Mouse (Mus musculus): Measurements from ENCODE around the gene 1700092M07Rik. TPM values are rescaled to one million over a fixed set of nuclear protein-coding genes. Genes with fewer than 3 reads are reported as not detected.
"Not testable (repeated sequence)": the region's sequence is repeated elsewhere in the genome, so short reads cannot be mapped to it uniquely, and the experiment has no call there.

1700092M07Rik gene
- polyA plus RNA-seq, 1 experiment from 2014 or later, result 2.8 TPM

DNA sequence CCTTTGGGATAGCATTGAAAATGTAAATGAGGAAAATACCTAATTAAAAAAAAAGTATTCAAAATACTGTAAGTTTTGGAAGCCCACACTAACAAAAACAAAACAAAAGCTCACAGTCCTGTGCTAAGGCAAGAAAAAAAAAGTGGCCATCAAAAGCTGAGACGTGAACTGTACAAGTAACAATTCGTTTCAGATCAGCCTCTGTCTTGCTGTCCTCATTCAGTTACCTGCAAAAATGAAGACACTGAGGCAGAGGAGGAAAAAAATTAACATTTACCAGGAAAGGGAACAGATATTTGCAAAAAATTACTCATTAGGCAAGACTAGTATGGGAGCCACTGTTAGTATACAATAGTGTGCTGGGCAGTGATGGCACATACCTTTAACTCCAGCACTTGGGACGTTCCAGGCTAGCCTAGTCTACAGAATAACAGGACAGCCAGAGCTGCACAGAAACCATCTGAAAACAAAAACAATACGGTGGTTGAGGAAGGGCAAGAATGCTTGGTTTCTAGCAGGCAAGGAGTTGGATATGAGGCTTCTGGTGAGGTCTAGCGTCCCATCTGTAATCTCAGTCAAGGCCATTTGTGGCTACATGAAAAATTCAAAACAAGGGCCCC lies 12.9 kb upstream of the 1700092M07Rik start:
- H3K9me3 ChIP-seq (replicated peaks), result no peaks in the 10 kb centered on the region
- peaks cover 27% of the 10 kb centered on the region for H3K36me3 ChIP-seq
- no peaks in the 10 kb centered on the region for H3K27me3 ChIP-seq (replicated peaks)
- 22% methylated on average over 5 of the region's 5 CpGs for whole genome bisulfite sequencing
- H3K4me1 ChIP-seq (replicated peaks), result peaks cover 13% of the 10 kb centered on the region
- ATAC-seq (ENCODE audit: insufficient number of reproducible peaks, low FRiP score), result no peak
- H3K27ac ChIP-seq (ENCODE audit: poor library complexity, severe bottlenecking), result no peak overlapping the region
- H3K4me3 ChIP-seq, result no peak overlapping the region
- H3K4me2 ChIP-seq, result no peak overlapping the region
- no peak overlapping the region for H3K9ac ChIP-seq

DNA sequence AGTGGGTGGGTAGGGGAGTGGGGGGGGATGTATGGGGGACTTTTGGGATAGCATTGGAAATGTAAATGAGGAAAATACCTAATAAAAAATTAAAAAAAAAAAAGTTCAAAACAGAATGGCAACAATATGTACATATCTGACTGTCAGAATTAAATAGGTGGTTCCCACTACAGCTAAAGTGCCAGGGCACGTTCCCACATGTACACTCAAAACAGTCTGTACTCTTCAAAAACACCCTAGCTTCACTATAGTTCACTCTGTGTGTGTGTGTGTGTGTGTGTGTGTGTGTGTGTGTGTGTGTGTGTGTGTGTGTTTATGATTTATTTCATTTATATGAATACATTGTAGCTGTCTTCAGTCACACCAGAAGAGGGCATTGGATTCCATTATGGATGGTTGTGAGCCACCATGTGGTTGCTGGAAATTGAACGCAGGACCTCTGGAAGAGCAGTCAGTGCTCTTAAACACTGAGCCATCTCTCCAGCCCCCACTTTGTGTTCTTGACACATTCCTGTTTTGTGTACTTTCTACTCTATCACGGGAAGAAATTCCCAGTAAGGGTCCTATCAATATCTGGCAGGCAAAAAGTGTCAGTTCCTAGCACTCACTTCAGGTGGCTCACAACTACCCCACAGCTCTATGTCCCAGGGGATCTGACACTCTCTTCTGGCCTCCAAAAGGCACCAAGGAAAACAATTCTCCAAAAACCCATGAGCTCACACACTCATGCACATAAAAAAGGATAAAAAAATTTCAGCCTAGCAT lies 12.0 kb upstream of the 1700092M07Rik start:
- H3K4me1 ChIP-seq (replicated peaks), result peaks cover 13% of the 10 kb centered on the region
- not testable (repeated sequence) for H3K9me3 ChIP-seq (replicated peaks); ATAC-seq (ENCODE audit: insufficient number of reproducible peaks, low FRiP score); H3K27me3 ChIP-seq (replicated peaks); H3K27ac ChIP-seq (ENCODE audit: poor library complexity, severe bottlenecking); H3K4me3 ChIP-seq; H3K9ac ChIP-seq; H3K4me2 ChIP-seq
- 50% methylated on average over 3 of the region's 3 CpGs for WGBS
- peaks cover 27% of the 10 kb centered on the region for H3K36me3 ChIP-seq

GRCm38 (mm10) chr19:8734334-8734733 lies 6.2 kb upstream of the 1700092M07Rik start:
- H3K27ac ChIP-seq (ENCODE audit: poor library complexity, severe bottlenecking), result no peak overlapping the region
- ATAC-seq (ENCODE audit: insufficient number of reproducible peaks, low FRiP score), result no peak
- no peaks in the 10 kb centered on the region for H3K9me3 ChIP-seq (replicated peaks)
- H3K9ac ChIP-seq, result no peak overlapping the region
- 0 out of 2 replicates have a peak, but pooled peaks cover 8% of the 10 kb centered on the region for H3K4me1 ChIP-seq (replicated peaks)
- H3K27me3 ChIP-seq (replicated peaks), result no peaks in the 10 kb centered on the region
- H3K4me2 ChIP-seq, result no peak overlapping the region
- 40% methylated on average over 3 of the region's 3 CpGs for WGBS
- peaks cover 19% of the 10 kb centered on the region for H3K36me3 ChIP-seq
- no peak overlapping the region for H3K4me3 ChIP-seq

- H3K4me3 ChIP-seq, result peak within 1 kb of the TSS; percentile 87
- peak within 1 kb of the TSS; percentile 99 for H3K4me2 ChIP-seq
- H3K9me3 ChIP-seq (replicated peaks), result no peaks in the 10 kb centered on the region
- H3K9ac ChIP-seq, result peak within 1 kb of the TSS; percentile 77
- under 1% methylated on average over 32 of the region's 32 CpGs for WGBS
- H3K36me3 ChIP-seq, result peaks cover 31% of the 10 kb centered on the region
- peaks cover 10% of the 10 kb centered on the region for H3K4me1 ChIP-seq (replicated peaks)
- H3K27ac ChIP-seq (ENCODE audit: poor library complexity, severe bottlenecking), result no peak within 1 kb of the TSS; the same call in 1 of the 2 replicates
- no peaks in the 10 kb centered on the region for H3K27me3 ChIP-seq (replicated peaks)
- peak; percentile 90 for ATAC-seq (ENCODE audit: insufficient number of reproducible peaks, low FRiP score)
Observed at GRCm38 (mm10) chr19:8735389-8736159, 4.9 kb upstream of the 1700092M07Rik start, which contains the start of gene Wdr74. TSS of gene Wdr74 (plus strand) at chr19:8735827.

- peak overlapping the region; percentile 87 for H3K4me3 ChIP-seq
- peak overlapping the region; percentile 99 for H3K4me2 ChIP-seq
- H3K27me3 ChIP-seq (replicated peaks), result no peaks in the 10 kb centered on the region
- H3K9ac ChIP-seq, result peak overlapping the region; percentile 77
- H3K36me3 ChIP-seq, result peaks cover 32% of the 10 kb centered on the region
- peaks cover 14% of the 10 kb centered on the region for H3K4me1 ChIP-seq (replicated peaks)
- WGBS, result 2% methylated on average over 11 of the region's 11 CpGs
- no peaks in the 10 kb centered on the region for H3K9me3 ChIP-seq (replicated peaks)
- no peak; the same call in none of the 2 replicates for ATAC-seq (ENCODE audit: insufficient number of reproducible peaks, low FRiP score)
- H3K27ac ChIP-seq (ENCODE audit: poor library complexity, severe bottlenecking), result no peak overlapping the region; the same call in 1 of the 2 replicates
Observed at GRCm38 (mm10) chr19:8736160-8736467, 4.4 kb upstream of the 1700092M07Rik start.

DNA sequence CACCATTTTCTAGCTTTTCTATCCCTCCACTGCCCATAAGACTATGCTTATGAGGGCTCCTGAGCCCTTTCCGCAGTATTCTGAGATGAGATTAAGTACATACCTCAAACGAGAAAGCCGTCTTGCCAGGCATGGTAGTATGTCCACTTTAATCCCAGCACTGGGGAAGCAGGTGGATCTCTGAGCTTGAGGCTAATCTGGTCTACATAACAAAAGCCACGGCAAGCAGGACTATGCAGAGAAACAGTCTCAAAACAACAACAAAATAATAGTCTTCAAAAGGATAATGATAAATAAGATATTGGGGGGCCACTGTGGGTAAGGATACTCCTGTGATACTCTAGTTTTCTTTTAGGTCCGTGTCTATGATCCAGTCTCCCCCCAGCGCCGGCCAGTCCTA lies 1.6 kb upstream of the 1700092M07Rik start:
- H3K4me2 ChIP-seq, result no peak overlapping the region
- H3K4me1 ChIP-seq (replicated peaks), result peaks cover 26% of the 10 kb centered on the region
- H3K27ac ChIP-seq (ENCODE audit: poor library complexity, severe bottlenecking), result no peak overlapping the region
- H3K36me3 ChIP-seq, result peaks cover 45% of the 10 kb centered on the region
- WGBS, result 88% methylated on average over 7 of the region's 7 CpGs
- no peak for ATAC-seq (ENCODE audit: insufficient number of reproducible peaks, low FRiP score)
- H3K27me3 ChIP-seq (replicated peaks), result no peaks in the 10 kb centered on the region
- H3K9ac ChIP-seq, result no peak overlapping the region
- H3K4me3 ChIP-seq, result no peak overlapping the region
- no peaks in the 10 kb centered on the region for H3K9me3 ChIP-seq (replicated peaks)

- Histone ChIP-seq H3K27ac (ENCODE audit: poor library complexity, severe bottlenecking) (no peak overlapping the region), H3K9ac (no peak overlapping the region), H3K27me3 (replicated peaks) (no peaks in the 10 kb centered on the region), H3K4me2 (no peak overlapping the region), H3K36me3 (peaks cover 51% of the 10 kb centered on the region), H3K4me1 (replicated peaks) (peaks cover 26% of the 10 kb centered on the region), H3K4me3 (no peak overlapping the region), H3K9me3 (replicated peaks) (no peaks in the 10 kb centered on the region)
- WGBS, result 90% methylated on average over 6 of the region's 6 CpGs
- no peak for ATAC-seq (ENCODE audit: insufficient number of reproducible peaks, low FRiP score)
Observed at GRCm38 (mm10) chr19:8739646-8740045, 872 bp upstream of the 1700092M07Rik start.

- Histone ChIP-seq H3K27ac (ENCODE audit: poor library complexity, severe bottlenecking) (peak within 1 kb of the TSS; percentile 97), H3K27me3 (replicated peaks) (no peaks in the 10 kb centered on the region), H3K9ac (peak within 1 kb of the TSS; percentile 87), H3K4me3 (peak within 1 kb of the TSS; percentile 72), H3K9me3 (replicated peaks) (no peaks in the 10 kb centered on the region), H3K36me3 (peaks cover 68% of the 10 kb centered on the region), H3K4me1 (replicated peaks) (peaks cover 21% of the 10 kb centered on the region), H3K4me2 (peak within 1 kb of the TSS; percentile 98)
- peak; percentile 98 for ATAC-seq (ENCODE audit: insufficient number of reproducible peaks, low FRiP score)
- under 1% methylated on average over 36 of the region's 36 CpGs for WGBS
Observed at GRCm38 (mm10) chr19:8741243-8741869, 838 bp downstream of the 1700092M07Rik start, which contains the start of gene Stx5a. TSS of gene Stx5a (plus strand) at chr19:8741413.

DNA sequence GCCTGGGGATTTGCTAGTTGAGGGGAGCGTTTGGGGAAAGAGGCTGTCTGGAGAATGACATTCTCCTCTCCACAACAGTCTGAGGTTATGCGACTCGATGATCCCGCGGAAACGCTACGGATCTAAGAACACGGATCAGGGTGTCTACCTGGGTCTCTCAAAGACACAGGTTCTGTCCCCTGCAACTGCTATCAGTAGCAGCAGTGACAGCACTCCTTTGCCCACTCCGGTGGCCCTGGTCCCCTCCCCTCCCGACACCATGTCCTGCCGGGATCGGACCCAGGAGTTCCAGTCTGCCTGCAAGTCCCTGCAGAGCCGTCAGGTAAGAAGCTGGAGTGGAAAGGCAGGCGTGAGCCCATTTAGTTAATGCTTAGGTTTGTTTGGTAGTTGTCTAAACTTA lies 1.7 kb downstream of the 1700092M07Rik start:
- peaks cover 76% of the 10 kb centered on the region for H3K36me3 ChIP-seq
- ATAC-seq (ENCODE audit: insufficient number of reproducible peaks, low FRiP score), result no peak

GRCm38 (mm10) chr19:8745382-8745781 lies 4.9 kb downstream of the 1700092M07Rik start:
- Histone ChIP-seq H3K9me3 (replicated peaks) (no peaks in the 10 kb centered on the region), H3K9ac (no peak overlapping the region; the same call in 1 of the 2 replicates), H3K27me3 (replicated peaks) (no peaks in the 10 kb centered on the region), H3K27ac (ENCODE audit: poor library complexity, severe bottlenecking) (no peak overlapping the region), H3K4me1 (replicated peaks) (peaks cover 17% of the 10 kb centered on the region), H3K4me3 (no peak overlapping the region), H3K4me2 (no peak overlapping the region), H3K36me3 (peaks cover 80% of the 10 kb centered on the region)
- no peak for ATAC-seq (ENCODE audit: insufficient number of reproducible peaks, low FRiP score)
- 93% methylated on average over 1 of the region's 1 CpGs for WGBS

More for the DNA sequence above, 1.7 kb downstream of the 1700092M07Rik start:
- Histone ChIP-seq H3K4me2 (peak overlapping the region; percentile 98), H3K9me3 (replicated peaks) (no peaks in the 10 kb centered on the region), H3K27ac (ENCODE audit: poor library complexity, severe bottlenecking) (peak overlapping the region; percentile 77), H3K27me3 (replicated peaks) (no peaks in the 10 kb centered on the region), H3K9ac (peak overlapping the region; percentile 87), H3K4me1 (replicated peaks) (peaks cover 19% of the 10 kb centered on the region), H3K4me3 (peak overlapping the region; percentile 72)
- 14% methylated on average over 14 of the region's 14 CpGs for WGBS
